Mouse (Mus musculus) layer of hippocampus, adult 9-11 months (tissue): ENCODE measurements around the gene Srp14.
A peak's percentile ranks its signal among the peaks of the same experiment; 100 is the strongest.

ENCODE experiments used
- DNase-seq: peaks from one replicate; pipeline ENCODE4 v3.0.0; 2022

The Srp14 gene

DNA sequence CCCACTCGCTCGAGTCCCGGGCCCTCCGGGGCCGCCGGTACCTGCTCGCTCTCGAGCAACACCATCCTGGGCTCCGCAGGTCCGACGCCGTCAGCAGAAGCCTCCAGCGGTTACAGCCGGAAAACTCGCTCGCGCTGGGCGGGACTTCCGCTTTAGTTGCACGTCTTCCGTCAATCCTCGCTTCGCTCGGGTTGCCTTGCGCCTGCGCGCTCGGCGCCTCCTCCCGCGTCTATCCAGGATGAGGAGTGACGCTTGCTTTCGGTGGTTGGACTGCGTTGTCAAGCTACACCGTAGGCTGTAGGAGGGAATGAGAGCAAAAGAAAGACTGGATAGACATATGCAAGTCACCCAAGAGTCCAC is at the start of gene Srp14:
Gene Srp14, minus strand, starts transcription at position 162 of the 360 bp plus-strand sequence.
- peak; percentile 92 for DNase-seq

DNA sequence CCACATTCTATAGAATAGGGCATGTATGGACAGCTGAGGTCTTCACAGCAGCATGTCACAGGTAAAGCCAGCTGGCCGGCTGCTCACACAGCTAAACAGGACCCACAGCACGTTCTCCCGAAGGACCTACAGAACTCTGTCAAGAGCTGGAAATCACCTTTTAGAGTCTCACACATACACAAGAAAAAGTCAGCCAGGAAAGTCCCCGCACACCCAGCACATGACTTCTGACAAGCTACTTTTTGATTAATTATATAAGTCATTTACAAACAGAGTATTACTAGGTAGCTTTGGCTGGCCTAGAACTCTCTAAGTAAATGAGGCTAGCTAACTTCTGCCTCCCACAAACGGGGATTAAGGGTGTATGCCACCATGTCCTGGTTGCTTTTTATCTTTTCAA is 47.0 kb upstream of the Srp14 start:
- no peak for DNase-seq

DNA sequence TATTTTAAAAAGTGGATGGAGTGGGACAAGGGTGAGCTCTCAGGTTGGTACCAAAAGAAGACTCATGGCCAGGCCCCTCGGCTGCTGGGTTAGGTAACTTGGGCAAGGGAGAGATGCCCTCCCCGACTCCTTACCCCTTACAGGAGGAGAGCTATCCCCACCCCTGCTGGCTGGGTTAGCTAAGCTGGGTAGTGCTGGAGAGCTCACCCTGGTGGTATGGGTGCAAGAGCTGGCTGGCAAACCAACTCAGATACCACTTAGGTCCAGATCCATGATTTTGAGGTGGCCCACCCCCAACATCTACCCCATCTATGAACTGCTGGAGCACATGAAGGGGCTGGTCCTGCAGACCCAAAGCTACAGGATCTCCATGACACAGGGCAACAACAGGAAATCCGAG is 45.3 kb upstream of the Srp14 start:
- DNase-seq: no peak

DNA sequence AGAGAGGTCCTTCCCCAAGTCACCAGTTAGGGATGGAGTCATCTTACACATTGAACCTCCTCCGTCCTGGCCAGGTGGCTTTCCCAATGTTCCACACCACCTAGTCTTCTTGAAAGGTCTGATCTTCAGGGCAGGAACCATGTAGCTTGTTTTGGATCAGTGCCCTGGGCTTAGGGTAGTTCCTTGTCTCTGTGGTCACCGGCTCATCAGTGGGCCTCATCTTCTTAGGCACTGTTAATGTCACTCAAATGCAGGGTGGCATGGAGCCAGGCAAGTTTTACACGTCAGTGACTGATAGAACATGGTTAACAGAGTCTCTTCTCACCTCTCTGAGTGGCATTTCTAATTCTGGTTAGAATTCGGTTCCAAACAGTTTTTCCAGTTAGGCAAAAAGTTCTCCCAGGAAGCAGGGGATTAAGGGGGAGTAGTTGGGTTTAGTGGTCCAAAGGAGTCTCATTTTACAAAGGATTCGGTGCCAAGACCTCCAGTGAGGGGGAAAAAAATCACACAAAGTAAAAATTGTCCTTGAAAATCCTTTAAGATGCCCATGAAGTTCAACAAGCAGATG is 43.7 kb upstream of the Srp14 start:
- DNase-seq: no peak

DNA sequence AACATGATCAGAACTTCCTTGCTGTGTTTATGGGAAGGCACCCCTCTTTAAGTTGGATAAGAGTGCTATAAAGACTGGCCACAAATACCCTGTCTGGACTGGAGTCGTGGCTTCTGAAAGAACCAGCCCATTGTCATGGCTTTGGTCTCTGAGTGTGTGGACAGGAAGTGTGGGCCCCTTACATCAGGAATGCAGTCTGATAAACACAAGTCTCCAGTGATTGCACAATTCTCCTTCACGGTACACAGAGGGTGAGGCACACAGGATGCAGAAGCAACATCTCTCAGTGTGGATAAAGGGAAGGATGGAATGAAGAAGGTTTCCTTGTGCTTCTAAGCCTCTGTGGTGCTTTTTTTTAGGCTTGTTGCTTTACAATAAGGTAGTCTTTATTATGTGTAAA is 42.8 kb upstream of the Srp14 start:
- no peak for DNase-seq

DNA sequence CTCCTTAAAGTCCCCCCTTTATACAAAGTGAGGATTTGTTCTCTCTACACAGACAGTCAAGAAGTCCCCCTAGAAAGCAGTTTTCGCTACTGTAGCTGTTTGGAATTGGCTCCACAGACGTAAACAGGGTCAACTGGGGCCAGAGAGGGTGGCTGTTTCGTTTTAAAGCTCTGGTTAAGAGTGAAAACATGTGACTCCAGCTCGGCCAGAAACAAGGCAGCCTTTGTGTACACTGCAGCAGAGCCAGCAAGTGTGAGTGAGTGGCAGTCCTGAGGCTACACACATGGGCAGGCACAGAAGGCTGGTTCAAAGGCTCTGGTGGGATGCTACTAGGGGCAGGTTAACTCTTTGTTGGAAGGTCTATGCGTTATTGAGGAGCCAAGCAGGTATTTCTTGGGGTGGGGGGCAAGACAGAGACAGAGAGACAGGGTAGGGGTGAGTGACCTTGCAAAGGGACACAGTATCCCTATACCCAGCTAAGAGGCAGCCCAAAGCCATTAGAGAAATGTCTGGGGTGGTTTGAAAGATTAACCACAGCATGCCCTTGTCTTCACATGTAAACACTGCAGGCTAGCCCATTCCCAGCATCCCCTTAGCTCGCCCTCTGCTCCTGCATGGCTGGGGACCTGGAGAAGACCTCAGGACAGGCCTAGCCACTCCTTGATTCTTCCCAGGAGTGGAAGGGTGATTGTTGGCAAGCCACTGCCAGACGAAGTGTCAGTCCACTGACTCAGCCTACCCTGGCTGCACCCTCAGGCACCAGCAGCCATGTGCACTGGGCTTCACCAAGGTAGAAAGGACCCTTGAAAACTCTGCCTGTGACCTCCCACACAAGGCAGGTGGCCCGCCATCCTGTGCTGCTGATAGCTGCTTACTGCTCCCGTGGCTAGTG is 40.8 kb upstream of the Srp14 start:
- peak; percentile 71 for DNase-seq

DNA sequence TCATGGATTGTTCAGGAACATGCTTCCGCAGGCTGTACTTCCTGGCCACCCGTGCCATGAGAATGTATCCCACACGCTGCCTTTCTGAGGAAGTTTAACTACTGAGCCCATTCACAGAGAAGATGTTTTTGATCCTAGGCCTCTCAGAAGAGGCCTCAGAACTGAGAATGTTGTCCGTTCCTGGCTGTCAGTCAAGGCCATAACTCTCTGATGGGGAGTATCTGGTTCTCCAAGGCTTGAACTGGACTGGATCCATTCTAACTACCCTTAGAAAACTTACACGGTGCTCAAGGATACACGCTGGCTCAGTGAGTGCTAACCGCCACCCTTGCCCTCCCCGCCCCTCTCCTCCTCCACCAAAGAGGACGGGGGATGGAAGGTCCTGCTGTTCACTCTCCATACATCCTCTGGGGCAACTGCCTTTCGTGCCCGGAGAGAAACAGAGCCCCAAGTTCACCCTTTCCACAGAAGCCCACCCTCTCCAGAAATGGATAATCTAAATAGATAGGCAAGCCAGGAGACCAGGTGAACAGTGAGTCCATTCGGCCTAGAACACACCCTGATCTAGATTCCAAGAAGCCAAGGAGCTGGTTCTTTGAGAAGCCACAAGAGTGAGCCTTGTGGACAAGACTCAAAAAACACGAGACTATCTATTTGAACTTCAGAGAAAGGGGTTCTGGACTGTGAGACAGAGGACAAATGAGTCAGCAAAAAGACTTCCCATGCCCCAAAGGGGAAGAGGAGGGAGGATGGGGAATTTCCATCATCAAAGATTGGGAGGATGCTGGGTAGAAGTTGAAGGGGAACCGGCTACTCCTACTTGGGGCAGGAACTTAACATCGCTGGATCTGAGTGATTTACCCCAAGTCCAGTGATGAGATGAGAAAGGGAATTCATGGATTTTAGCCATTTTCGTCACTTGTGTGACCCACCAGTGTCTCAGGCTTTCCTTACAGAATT is 33.2 kb upstream of the Srp14 start:
- no peak for DNase-seq

DNA sequence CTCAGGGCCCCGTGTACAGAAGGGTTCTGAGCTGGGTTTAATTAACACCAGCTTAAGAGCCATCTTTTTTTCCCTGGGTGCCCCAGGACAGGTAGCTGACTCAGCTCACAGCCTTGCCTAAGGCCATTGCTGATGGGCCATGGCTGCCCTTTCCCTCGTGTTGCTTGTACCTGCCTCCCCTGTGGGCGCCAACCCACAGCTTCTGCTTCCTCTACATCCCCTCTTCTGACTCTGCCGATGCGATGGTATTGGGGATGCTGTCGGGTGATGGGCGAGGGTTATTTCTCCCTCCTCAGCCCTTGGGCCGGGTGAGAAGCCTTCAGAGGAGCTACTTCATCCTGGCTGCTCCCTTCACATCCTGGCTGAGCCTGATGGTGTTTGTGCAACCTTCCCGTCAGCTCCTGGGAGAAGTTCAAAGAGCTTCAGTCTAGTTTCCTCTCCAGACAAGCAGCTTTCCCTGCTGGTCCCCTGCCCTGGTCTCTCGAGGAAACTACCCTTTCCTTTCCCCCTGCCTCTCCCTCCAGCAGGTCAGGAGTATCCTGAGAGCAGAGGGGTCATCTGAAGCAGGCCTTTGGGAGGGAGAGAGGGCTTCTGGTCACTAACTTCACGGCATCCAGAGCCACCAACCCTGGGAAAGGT is 32.4 kb upstream of the Srp14 start:
- DNase-seq: no peak

DNA sequence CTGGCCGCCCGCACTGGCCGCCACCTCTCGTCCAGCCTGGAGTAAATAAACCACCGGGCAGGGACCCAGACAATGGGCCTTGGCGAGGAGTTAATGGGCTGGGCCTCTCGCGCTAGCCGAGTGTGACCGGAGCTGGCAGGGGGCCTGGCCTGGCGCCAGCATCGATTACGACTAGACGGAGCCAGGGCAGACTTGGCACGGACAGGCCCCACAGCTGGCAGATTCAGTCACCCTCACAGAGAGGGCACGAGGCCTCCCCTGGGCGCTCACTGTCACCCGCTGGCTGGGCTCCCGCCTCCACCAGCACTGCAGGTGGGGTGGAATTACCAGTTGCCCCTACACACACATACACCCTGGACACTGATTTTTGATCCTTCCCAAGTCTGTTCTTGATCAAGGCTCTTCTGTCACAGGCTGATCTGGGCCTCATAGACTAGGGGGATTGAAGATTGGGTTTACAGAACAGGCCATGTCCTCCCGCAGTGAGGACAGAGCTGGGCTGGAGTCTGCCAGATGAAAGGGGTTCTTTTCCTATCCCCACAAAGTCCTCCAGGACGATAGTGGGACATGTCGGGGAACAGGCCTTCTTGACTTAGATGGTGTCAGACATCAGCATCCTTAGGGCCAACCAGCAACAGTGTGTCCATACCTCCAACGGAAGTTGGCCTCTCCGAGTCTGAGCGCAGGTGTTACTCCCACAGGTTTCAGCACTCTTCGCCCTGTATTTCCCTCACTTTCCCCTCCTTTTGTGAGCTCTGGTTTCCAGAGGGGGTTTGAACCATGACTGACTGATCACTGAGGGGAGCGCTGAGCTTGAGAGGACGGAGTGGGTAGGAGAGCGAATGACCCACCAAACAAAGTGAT is 31.2 kb upstream of the Srp14 start:
- DNase-seq: peak; percentile 92

DNA sequence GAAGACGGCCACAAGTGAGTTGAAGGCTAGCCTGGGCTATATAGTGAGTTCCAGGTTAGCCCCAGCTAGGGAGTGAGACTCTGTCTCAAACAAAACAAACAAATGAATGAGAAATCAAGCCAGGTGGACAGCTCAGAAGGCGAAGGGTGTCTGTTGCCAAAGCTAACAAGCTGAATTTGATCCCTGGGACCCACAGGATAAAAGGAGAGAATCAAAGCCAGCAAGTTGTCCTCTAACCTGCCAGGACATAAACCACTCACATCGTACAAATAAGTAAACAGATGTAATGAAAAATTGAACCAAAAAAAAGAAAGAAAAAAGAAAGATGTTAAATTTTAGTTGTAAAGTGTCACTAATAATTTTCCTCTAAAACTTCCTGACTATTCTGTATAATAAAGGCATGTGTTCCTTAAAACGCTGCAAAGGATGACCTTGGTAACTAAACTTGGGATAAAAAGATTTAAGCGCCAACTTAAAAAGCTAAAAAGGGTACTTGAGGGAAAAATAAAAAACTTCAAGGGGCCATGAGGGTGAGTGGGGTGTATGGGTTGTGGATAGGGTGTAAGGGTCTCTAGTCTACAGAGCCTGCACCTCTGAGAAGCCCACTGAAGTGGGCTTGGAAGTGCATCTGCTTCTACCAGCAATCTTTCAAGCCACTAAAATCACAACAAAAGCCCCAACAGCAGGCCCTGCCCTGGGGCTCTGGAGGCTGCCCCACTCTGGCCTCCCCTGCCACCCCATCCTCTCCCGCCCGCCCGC is 30.4 kb upstream of the Srp14 start:
- no peak for DNase-seq

DNA sequence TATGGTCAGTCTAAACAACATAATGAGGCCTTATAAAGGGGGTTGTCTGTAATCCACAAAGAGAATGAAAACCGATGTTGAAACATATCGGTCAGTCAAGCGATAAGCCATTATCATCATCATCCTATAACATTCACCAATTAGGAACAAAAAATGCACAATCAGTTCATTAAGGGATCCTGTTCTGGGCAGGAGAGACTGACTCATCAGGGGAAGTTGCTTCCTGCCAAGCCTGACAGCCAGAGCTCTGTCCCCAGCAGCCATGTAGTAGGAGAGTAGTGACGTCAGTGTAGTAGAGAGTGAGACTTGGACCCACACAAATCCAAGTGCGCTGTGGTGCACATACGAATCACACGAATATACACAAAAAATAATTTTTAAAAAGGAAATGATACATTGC is 27.6 kb upstream of the Srp14 start:
- DNase-seq: no peak

DNA sequence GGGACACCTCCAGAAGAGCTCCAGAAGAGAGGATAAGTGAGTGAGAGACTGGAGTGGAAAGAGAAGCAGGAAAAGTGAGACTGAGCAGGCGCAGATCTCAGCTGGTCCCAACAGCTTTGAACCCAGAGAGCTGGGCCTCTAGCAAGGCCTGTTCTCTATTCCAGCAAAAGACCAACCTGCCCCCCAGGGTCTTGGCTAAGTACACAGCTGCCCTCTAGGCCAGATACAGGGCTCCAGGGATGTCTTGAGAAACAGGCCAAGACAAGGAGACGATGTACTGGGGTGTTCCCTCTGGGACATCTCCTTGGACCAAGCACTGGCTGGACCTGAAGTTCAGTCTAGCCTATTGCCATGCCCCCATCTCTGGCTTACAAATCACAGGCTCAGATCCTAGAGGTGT is 20.7 kb upstream of the Srp14 start:
- no peak for DNase-seq

DNA sequence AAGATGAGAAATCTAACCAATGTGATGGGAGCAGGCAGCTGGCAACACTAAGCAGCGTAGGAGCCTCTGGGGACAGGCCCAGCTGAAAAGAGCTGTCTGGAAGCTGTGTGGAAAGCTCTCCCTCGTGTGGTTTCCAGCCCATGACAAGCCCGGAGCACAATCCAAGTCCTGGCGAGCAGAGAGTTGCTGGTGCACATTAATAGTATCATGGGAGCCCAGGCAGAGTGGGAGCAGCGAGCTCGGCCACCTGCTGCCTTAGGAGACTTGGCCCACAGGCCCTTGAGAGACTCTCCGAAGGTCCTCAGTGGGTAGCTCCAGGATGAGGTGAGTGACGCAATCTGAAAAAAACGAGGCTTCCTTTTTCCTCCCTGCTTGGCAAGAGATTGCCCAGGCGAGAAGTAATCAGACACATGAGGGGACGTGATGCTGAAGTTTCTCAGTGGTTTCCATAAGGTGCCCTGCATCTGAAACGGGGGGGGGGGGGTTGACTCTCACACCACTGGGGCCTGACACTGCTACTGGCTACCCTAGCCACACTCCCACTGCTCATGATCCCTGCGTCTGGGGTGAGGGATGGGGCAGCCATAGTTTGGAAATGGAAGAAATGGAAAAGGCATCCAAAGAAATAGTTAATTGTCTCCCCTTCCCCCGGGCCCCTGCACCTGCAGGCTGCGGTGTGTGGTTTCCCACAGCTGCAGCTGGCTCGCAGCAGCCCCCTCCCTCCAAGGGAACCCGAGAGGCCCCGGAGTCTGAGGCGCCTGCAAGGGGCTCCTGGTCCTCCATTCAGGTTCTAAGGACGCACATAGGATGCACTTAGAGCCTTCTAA is 19.8 kb upstream of the Srp14 start:
- peak; percentile 29 for DNase-seq

DNA sequence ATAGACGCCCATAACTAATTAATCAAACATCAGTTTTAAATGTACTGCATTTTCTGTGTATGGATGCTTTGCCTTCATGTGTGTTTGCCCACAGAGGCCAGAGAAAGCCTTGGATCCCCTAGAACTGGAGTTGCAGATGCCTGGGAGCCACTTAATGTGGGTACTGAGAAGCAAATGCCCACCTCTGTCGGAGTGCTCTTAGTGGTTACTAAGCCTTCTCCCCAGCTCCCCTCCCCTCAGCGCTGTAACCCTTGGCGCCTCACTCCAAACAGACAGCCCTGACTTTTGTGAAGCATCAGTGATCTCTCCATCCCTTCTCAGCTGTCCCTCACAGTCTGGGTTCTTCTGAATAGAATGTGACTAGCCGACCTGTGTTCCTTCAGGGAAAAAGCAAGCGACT is 19.0 kb upstream of the Srp14 start:
- DNase-seq: no peak

DNA sequence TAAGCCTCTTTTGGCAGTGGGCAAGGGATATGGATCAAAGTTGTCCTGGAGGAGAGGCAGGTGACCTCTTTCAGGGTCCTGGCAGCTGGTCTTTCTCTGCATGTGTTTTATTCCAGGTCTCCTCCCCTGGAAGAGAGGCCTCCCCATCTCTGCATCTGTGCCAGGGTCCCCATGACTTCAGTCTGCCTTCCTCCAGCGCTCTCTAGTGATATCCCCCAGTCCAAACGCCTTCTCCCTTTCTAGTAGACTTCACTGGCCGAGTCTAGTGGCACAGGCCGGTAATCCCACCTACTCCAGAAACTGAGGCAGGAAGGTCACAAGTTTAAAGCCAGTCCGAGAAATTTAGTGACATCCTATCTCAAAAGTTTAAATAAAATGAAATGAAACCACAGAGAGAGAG is 18.4 kb upstream of the Srp14 start:
- no peak for DNase-seq

DNA sequence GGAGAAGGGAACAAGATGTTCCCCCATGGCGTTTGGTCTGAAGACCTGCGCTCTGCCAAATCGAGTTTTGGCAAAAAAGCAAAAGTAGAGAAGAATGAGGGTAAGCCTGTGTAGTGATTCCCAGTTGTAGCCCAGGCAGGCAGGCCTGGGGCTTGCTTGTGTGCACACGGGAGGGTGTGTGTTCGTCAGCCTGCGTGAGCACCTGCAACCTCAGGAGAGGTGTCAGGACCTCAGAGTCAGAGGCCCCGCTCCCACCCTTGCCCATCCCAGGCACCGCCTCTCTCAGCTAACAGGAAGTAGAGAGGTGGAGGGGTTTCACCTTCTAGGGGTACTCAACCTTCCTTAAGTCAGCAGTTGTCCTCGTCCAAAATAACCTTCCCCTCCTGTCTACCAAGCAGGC is 15.5 kb upstream of the Srp14 start:
- DNase-seq: no peak

DNA sequence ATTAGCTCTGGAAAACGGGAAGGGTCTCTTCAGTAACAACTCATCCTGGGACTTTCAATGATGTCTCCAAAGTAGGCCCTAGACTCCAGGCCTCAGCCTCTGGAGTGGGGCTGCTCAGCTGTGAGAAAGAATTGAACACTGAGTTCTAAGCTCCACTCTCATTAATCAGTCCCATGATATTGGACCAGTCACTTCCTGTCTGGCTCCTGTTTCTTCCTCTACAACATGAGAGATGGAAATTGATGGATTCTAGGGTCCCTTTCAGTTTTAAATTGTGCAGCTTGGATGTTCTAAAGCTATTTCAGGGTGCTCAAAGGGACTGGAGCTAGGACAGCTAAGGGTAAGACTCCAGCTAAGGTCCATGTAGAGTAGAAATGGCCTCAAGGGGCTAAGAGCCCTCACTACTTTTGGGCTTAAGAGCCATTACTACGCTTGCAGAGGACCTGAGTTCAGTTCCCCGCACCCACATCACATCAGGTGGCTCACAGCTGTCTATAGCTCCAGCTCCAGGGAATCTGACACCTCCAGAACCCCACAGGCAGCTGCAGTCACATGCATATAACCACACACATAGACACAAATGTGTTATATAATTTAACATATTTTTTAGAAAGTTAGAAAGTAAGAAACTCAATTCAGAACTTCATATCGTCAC is 12.4 kb upstream of the Srp14 start:
- DNase-seq: no peak

DNA sequence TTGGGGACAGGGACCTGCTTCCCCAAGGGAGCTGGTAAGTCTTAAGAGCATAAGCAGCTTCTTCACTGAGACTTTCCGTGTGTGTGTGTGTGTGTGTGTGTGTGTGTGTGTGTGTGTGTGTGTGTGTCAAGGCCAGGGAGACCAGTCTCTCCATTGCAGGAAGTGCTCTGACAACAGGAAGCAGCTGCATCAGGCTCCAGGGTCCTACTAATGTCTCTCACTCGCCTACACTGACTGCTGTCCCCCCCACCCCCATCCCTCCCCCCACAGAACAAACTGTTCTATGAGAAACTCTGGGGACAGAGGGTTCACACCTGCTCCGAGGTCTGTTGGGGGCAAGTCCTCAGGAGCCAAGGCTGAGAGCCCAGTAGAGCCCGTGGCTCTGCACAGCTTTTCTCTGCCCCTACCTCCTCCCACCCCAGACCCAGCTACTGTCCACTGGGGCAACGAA is 11.8 kb upstream of the Srp14 start:
- peak; percentile 66 for DNase-seq

DNA sequence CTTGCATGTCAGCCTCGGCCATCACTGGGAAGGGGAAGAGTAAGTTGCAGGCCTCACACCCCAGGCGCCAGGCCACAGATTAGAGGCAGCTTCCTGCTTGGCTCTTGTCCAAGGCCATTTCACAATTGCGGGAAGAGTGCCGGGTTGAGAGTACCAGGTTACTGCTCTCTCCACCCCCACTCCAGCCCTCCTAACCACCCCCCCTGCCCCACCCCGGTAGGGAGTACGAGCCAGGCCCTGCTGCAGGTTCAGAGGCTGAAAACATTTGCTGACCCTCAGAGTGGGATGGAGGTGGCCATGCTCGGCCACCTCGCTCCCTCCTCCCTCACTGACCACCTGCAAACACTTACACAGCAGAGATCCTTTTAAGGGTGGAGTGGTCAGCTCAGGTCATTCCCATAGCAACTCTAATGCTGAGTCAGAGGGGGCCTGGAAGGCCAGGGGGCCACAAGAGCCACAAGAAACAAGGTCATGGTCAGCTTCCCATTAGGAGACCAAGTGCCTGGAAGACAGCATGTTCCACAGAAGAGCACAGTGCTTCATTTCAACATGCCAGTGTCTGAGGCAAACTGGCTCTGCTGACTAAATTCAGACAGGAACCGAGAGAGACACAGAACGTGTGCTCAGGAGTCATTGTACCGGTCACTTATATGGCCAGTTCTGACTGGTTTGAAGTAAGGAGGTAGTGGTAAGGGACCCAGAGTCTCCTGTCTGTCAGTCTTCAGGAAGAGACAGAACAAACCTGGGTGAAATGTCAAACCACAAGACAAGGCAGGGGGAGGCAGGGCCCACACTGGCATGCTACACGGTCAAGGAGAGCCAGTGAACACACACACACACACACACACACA is 11.0 kb upstream of the Srp14 start:
- peak; percentile 82 for DNase-seq
